Mouse (Mus musculus) cerebellum, adult 18-20 months (tissue): ENCODE data around the gene Map4k2.
A peak's percentile ranks its signal among the peaks of the same experiment; 100 is the strongest.
"Not testable (repeated sequence)": the region's sequence is repeated elsewhere in the genome, so short reads cannot be mapped to it uniquely, and the experiment has no call there.

ENCODE experiments used
- DNase-seq, 2 experiments: peaks; one replicate each; pipeline ENCODE4 v3.0.0; 2021

Map4k2 gene

DNA sequence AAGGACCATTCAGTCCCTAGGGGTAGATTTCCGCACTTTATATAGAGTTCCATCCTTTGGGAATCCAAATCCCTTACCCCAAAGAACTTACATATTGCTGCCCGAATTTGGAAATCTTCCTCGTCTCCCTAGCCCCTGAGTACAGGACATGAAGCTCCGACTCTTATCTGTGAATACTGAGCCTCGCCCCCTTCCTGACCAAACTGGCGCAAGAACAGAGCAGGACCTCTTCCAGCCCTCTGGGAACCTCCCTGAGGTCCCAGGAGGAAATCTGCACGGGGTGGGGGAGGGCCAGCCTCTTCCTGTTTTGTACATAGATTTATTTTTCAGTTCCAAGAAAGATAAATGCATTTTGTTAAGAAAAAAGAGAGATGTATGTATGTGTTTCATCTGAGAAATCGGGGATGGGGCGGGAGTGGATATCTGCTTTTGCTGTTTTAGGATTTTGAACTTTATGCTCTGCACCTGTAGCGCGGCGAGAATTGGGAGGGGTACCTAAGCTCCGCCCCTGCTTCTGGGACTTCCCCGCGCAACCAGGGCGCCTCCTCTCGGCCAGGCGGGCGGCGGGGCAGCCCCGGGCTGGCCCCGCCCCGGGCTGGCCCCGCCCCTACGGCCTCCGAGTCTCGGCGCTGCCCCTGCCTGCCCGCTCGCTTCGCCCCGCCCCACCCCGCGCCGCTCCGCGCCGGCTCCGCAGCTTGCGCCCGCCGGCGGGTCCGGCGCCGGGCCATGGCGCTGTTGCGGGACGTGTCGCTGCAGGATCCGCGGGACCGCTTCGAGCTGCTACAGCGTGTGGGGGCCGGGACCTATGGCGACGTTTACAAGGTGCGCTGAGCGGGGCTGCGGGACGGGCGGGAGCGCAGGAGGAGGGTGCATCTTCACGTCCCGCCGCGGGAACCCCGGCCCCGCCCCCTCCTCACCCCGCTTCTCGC lies at the start of gene Map4k2:
TSS of gene Map4k2 (plus strand) at position 612 of the 929 bp plus-strand sequence.
- peak; percentile 86 to 92 for DNase-seq

DNA sequence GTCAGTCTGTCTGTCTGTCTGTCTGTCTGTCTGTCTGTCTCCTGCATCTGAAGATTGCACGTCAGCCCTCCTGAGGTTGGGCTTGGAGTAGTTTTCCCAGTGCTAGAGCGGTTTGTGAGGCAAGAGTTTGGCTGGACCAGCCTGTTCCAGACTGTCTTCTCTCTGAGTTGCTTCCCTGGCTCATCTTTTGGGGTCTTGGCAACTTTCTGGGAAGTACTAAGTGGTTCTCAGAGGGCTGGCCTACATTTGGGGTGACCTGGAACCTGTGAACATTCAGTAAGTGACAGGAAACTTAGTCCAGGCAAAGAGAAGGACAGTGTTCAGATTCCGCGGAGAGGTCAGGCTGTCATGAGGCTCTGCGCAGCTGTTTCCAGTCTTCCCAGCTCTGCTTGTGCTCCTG lies 48.7 kb upstream of the Map4k2 start:
- no peak for DNase-seq

DNA sequence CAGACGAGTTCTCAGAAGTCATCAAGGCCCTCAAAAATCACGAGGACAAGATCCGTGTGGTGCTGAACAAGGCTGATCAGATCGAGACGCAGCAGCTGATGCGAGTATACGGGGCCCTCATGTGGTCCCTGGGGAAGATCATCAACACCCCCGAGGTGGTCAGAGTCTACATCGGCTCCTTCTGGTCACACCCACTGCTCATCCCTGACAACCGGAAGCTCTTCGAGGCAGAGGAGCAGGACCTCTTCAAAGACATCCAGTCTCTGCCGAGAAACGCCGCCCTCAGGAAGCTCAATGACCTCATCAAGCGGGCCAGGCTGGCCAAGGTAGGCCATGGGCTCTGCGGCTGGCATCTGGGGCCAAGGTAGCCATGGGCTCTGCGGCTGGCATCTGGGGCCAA lies 46.6 kb upstream of the Map4k2 start:
- no peak for DNase-seq

DNA sequence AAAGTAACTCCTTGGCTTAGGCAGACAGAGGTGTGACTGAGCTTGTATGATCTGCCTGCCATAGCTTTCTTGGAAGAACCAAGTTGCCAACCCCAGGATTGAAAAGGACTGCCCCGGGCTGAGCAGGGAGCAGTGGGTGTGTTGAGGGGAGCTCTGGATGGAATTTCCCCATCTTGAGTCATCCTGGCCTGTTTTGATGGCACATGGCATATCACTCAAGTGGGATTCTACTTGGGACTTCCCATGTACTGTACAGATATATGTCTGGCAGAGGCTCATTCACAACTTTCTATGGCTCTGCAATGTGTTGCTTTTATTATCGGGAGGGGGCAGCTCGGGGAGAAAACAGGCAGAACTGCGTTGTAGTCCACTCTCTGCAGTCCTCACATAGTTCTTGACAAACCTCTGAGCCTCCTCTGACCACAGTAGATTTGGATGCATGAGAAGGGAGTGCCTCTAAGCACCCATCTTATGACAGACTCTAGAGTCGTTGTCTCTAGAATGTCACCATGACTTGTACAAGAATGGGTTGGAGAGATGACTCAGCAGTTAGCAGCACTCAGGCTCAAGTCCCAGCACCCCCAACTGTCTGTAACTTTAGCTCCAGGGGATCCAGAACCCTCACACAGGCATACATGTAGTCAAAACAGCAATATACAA lies 44.3 kb upstream of the Map4k2 start:
- no peak for DNase-seq

DNA sequence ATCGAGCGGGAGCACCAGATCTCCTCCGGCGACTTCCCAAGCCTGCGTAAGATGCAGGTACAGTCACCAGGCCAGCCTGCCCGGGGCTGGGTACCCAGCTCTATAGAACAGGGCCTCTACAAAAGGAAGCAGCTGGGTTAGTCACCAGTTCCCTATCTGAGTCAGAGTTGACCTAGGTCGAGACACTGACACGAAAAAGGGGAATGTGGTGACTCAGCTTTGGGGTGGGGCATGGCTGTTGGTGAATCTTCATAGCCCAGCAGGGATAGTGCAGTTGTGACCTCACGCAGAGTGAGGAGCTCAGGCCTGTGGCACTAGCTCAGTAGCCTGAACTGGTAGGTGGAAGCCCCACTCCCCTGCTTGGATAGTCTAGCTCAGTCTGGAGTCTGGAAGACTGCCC lies 43.3 kb upstream of the Map4k2 start:
- no peak for DNase-seq

DNA sequence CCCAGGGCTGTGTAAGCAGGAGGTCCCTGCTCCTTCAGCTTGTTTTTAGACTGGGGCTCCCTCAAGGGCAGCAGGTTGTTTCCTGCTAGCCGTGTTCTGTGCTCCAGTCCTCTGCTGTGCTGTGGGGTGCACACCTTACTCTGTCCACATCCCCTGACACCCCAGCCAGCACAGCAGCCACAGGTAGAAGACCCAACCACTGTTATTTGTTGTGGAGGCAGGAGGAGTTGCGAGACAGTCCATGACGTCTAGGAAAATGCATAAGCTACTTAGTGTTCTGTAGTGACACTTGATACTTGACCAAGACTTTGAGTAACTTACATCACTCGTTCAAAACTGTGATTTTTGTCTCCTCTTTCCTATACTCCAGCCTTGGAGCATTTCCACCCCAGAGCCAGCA lies 41.9 kb upstream of the Map4k2 start:
- DNase-seq, result no peak

DNA sequence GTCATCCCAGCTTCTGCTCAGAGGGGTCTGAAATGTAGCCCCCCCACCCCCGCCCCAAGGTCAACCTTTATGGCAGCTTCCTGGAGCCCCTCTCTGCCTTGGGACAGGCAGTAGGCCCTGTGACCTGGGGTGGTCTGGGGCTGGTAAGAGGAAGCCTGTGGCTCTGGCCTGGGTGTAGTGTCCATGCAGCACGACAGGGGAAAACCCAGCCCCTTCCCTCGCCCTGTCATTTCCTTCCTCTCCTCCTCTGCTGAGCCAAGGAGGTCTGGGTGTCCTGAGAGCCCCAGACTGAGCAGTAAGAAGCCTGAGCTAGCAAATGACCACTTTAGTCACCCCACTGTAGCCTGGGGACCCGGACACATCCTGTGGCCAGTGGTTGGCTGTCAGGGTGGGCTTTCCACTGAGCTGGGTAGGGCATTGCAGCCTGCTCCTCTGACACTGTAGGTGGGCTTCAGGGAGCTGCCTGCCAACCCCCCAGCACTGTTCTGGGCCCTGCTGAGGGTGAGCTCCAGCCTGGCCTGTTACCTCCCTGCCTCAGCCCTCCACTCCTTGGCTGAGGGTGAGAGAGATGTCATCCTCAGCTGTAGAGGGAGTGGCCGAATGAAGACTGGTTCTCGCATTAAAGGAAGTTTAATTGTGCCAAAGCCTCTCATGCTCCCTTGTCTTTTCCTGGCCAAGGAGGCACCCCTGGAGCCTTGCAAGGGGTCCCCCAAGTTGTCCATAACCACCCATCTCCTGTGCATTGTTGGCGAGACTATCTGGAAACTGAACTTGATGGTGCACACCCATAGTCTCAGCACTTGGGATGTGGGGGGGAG lies 41.3 kb upstream of the Map4k2 start:
- no peak for DNase-seq

DNA sequence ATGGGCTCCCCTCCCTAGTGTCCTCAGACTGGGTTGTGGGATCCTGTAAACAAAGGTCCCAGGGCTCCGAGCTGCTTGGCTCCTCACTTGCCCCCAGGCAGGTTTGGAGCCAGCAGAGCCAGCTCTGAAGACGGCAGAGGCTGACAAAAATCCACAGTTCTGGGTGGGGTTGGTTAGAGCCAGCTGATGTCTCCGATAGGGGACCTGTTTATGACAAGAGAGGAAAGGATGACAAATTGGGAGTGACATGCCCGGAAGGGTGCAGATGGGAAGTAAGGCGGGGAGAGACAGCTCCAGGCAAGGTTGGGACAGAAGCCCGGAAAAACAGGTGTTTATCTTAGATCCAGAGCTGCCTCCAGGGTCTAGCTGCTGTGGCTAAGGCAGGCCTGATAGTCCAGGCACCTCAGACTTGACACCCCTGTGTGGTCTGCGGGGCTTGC lies 40.5 kb upstream of the Map4k2 start:
- no peak for DNase-seq

DNA sequence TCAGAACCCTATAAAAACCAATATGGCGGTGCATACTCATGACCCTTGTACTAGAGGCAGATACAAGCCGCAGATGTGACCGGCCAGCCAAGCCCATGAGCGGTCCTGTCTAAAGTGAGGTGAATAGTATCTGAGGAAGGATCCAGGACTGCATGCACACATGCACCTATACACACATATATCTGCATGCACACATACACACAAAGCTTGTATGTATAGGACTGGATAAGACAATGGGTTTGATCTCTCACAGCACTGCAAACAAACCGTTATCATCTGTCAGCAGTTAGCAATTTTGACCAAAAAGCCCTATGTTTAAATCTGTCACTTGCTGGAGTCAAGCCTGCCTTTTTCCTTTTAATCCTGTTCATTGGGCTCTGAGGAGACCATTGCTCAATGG lies 38.8 kb upstream of the Map4k2 start:
- no peak for DNase-seq

DNA sequence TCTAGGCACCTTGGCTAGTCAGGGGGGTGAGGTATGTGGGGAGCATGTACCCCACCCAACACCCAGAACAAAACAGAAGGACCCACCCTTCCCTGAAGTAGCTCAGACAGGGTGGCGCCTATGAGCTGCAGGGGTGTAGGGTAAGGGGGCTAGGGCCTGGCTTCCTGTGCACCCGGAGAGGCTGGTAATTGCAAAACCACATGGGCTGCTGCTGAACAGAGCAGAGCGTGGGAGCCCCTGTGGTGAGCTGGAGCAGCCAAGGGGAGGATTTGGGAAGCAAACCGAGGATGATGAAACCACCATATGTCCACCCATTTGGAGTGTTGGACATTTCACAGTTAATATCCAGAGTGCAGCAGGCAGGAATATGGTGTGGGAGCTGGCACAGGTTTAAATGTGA lies 38.4 kb upstream of the Map4k2 start:
- peak; percentile 88 to 91 for DNase-seq

DNA sequence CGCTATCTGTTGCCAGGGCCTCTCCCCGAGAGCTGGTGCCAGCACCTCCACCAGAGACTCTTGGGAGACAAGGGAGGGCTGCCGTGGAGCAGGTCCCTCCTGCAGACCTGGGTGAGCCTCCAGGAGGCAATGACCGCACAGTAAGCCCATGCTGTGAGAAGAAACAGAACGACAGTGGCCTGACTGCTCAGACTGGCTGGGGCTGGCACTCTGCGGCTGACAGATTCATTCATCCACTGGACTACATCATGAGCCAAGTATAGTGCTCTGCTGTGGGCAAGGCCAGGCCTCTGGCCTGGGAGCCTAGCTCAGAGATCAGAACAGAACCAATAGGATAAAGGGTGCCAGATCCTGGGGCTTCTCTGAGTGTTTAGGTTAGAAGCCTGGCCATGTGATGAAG lies 37.1 kb upstream of the Map4k2 start:
- peak in 1 of 2 experiments; percentile 44 for DNase-seq

DNA sequence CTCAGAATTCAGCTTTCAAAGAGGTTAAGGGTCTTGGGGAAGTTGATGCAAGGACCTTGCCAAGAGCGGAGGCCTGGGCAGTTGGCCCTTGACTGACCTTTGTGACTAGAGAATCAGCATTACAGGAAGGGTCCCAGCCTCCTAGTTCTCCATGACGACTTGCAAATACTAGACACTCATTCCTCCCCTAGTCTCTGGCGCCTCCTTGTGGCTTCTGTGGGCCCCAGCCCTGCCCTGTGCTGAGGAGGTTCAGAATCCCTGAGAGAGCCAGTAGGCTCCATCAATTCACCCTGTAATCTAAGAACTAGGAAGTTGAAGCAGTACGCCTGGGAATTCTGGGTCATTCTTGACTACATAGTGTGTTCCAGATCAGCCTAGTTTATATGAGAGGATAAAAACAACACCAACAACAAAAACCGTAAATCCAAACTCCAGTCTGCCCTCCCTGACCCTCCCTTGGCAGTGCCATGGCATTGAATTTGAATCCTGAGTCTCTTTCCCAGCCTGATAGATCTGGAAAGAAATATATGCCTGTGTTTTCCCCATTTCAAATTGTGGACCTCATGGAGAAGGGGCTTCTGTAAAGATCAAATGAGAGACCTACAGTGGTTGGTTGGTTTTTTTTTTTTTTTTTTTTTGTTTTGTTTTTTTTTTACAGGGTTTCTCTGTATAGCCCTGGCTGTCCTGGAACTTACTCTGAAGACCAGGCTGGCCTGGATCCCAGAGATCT lies 36.0 kb upstream of the Map4k2 start:
- DNase-seq, result peak; percentile 91 to 95

DNA sequence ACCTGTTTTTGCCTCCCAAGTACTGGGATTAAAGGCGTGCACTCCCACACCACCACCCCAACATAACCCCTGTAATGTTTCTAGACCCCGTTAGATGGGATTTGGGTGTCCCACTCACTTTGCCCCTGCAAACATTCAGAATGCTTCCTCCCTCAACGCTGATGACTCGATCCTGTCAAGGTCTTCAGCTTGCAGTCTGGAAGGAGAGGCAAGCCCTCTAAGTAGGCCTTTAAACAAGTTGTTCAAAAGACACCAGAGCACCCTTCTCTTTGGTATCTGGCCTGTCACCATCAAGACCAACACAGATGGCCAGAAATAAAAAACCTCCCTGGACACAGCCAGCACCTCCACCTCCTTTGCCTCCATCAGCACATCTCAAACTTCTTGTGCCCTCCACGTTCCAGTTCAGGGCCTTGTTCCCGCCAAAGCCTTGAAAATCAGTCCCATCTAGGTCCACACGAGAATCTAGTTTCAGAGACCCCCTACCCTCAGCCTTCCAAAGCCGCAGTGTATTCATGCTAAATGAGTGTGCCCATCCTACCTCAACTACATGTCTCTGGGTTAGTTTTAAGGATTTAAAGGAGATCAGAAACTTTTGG lies 35.3 kb upstream of the Map4k2 start:
- DNase-seq, result no peak

DNA sequence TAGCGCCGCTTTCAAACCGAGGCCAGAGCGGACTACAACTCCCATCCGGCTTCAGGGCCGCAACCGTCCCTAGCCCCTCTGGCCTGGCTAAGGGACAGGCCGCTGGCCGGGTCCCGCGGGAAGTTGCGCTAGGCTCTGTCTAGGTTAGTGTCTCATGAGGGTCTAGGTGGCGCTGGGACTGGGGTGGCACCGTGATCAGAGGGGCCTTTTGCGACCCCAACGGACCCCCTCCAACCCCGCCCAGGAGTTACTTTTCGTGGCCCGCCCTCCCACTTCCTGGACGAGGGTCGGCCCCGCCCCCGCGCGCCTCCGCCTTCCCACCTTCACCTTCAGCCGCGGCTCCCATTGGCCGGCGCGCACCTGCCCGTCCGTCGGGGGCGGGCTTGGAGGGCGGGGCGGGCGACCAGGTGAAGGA lies 34.8 kb upstream of the Map4k2 start, which contains the start of gene Cdc42bpg:
TSS of gene Cdc42bpg (plus strand) at position 320 of the 415 bp plus-strand sequence.
- DNase-seq, result peak; percentile 94

DNA sequence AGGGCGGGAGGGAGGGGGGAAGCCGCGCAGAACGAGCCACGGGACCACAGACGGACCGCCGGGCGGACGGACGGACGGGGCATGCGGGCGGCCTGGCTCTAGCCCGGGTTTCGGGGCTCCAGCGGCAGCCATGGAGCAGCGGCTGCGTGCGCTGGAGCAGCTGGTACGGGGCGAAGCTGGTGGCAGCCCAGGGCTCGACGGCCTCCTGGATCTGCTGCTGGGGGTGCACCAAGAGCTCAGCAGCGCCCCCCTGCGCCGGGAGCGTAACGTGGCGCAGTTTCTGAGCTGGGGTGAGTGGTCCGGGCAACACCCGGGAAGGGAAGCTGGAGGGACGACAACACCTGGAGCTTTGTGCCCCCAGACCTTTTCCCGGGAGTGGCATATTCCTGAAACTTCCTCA lies 34.3 kb upstream of the Map4k2 start:
- DNase-seq, result peak; percentile 69 to 85

DNA sequence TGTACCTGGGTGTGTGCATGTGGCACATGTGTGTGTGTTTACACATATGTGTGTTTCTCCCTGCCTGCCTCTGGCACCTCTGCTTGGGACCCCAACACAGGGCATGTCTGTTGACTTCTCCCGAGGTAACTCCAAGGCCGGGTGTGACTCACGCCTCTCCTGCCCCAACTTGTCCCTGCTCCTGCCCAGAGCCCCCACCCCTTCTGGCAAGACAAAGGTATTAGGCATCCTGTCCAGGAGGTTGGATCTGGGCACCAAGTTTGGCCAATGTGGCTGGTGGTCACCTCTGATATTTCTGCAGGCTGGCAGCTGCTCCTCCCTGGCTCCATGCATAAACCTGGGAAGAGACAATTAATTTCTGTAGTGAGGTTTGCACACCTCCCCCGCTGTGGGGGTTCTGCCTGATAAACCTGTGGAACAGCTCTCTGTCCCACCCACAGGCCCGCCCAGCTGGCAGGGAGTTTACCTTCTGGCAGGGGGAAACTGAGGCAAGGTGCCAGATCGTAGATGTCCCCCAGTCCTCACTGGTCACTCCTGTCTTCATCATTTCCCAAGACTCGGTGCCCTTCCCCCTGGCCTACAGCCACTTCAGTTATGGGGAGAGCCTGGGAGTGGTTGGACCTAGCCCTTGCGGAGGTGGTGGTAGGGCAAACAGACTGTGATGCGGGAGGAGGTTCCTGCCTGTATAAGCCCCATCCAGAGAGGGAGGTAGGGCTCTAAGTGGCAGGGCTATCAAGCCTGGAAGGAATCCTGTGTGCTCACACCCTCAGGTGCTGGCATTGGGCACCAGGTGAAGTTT lies 33.0 kb upstream of the Map4k2 start:
- peak; percentile 53 to 55 for DNase-seq

DNA sequence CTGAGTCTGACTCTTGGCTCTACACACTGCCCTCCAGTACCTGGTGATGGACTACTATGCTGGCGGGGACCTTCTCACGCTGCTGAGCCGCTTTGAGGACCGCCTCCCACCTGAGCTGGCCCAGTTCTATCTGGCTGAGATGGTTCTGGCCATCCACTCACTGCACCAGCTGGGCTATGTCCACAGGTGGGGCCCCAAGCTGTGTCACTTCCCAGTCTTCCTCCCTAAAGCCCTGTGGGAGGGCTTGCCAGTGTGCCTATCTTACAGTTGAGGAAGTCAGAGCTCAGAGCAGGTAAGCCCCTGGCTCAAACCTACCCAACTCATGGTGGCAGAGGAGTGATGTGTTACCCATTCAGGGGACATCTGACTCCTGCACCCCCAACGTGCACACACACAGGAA lies 30.8 kb upstream of the Map4k2 start:
- peak; percentile 54 to 67 for DNase-seq

DNA sequence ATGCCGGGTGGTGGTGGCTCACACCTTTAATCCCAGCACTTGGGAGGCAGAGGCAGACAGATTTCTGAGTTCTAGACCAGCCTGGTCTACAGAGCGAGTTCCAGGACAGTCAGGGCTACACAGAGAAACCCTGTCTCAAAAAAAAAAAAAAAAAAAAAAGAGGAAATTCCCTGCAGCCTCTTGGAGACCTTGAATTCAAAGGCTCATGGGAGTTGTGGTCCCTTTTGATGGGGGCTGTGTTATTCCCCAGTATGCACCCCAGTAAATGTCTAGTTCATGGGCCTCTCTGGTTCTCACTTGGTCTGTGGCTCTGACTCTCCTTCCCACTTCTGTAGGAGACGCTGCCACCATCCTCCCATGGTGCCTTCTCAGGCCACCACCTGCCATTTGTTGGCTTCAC lies 29.2 kb upstream of the Map4k2 start:
- not testable (repeated sequence) for DNase-seq

DNA sequence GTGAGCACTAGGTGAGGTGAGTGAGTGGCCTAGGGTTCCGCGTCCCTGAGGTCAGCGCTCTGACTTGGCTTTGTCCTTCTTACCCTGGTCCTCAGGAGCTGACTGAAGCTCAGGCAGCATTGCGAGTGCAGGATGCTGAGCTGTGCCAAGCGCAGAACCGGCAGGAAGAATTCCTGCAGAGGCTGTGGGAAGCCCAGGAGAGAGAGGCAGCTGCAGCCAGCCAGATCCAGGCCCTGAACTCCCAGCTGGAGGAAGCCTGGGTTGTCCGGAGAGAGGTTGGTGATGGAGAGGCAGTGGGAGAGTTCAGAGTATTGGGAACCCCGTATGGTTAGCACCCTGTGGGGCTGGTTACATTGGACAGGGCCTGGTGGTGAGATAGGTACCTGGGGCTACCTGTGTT lies 27.1 kb upstream of the Map4k2 start:
- DNase-seq, result no peak

DNA sequence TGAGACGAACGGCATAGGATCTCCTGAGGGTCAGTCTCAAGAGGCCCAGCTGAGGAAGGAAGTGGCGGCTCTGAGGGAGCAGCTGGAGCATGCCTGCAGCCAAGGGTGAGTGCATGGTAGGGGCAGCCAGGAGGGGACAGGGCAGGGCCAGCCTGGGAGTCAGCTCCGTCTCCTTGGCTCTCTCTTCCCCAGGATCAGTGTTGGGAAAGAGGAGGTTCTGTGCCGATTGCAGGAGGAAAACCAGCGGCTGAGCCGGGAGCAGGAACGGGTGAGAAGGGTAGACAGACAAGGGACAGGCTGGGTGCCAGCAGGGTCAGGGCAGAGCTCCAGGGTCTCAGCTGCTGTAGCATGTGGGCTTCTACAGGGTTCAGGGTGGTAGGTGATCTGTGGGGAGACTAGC lies 26.4 kb upstream of the Map4k2 start:
- DNase-seq, result no peak

DNA sequence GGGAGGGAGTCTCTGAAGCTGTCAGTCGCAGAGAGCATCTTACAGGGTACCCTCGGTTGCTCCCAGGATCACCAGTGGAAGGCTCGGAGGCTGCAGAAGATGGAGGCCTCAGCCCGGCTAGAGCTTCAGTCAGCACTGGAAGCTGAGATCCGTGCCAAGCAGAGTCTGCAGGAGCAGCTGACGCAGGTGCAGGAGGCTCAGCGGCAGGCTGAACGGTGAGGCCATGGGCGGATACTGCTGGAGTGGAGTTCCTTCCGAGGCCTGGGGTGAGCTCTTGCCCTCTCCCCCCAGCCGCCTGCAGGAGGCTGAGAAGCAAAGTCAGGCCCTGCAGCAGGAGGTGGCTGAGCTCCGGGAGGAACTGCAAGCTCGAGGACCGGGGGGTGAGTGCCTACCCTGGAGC lies 25.4 kb upstream of the Map4k2 start:
- DNase-seq, result peak; percentile 76 to 82
